Mouse (Mus musculus): ENCODE results near the gene Gm7257. TPM values are rescaled to one million over a fixed set of nuclear protein-coding genes. Genes with fewer than 3 reads are reported as not detected.

Gene Gm7257
- total RNA-seq (2021) = not detected
- long read RNA-seq = 0 reads

- DNase-seq (ENCODE audit: low spot score in 2 of 2) = no peak
These were observed at the start of gene Gm7257 for GRCm38 (mm10) chr9:36431584-36431983. Gene Gm7257, plus strand, starts transcription at chr9:36431884.

- no peak for DNase-seq (ENCODE audit: low spot score in 2 of 2)
These were observed 28.7 kb upstream of the Gm7257 start for GRCm38 (mm10) chr9:36402991-36403390.

- peak; percentile 2 to 31 for DNase-seq (ENCODE audit: low spot score in 2 of 2)
These were observed 3.5 kb downstream of the Gm7257 start for GRCm38 (mm10) chr9:36435051-36435764.

GRCm38 (mm10) chr9:36475338-36475737, 43.7 kb downstream of the Gm7257 start, which contains the start of gene Gm9513:
Gene Gm9513, plus strand, starts transcription at chr9:36475638.
- DNase-seq (ENCODE audit: low spot score in 2 of 2) = no peak

Other genes starting within 250 kb of the Gm7257 start
- gene Gm9513, start 43.8 kb downstream of the Gm7257 start, total RNA-seq (2021) = not detected
- not detected for gene Gm5615, start 110.1 kb downstream of the Gm7257 start, total RNA-seq (2021)
- gene Gm17689, start 150.8 kb downstream of the Gm7257 start, total RNA-seq (2021) = not detected
- gene A630095E13Rik, start 211.5 kb downstream of the Gm7257 start, total RNA-seq (2021) = not detected

Data from layer of hippocampus, adult 18-20 months (tissue).